Mouse (Mus musculus): ENCODE data around the gene Ccl22. TPM values are rescaled to one million over a fixed set of nuclear protein-coding genes. Genes with fewer than 3 reads are reported as not detected.

Gene Ccl22
- polyA plus RNA-seq (2014; fragmentation: Nextera tagmentation; extraction: Ambion mirVana), result not detected in 2 replicates

- no peak within 1 kb of the TSS for H3K4me2 ChIP-seq (replicated peaks)
- no peak within 1 kb of the TSS for H3K27ac ChIP-seq
- DNase-seq (ENCODE audit: low spot score) (no peak), ATAC-seq (ENCODE audit: low FRiP score) (no peak)
- no peak within 1 kb of the TSS for H3K9ac ChIP-seq
- no peaks in the 10 kb centered on the region for H3K36me3 ChIP-seq (replicated peaks; ENCODE audit: control insufficient read depth, insufficient read depth)
- WGBS, result 89% methylated on average over 7 of the region's 7 CpGs
- no peaks in the 10 kb centered on the region for H3K4me1 ChIP-seq (replicated peaks; ENCODE audit: control insufficient read depth, insufficient read depth, low read length)
- H3K4me3 ChIP-seq (replicated peaks; ENCODE audit: low read length), result no peak within 1 kb of the TSS
- no peaks in the 10 kb centered on the region; the same call in 1 of the 2 replicates for H3K27me3 ChIP-seq (ENCODE audit: control insufficient read depth, insufficient read depth, low read length)
- H3K9me3 ChIP-seq (ENCODE audit: control insufficient read depth, low read length), result no peaks in the 10 kb centered on the region
These were observed at the start of gene Ccl22 for GRCm38 (mm10) chr8:94745476-94746184. Gene Ccl22, plus strand, starts transcription at chr8:94745590.

GRCm38 (mm10) chr8:94695994-94696384 lies 49.4 kb upstream of the Ccl22 start, which contains the start of gene Pllp:
Gene Pllp, minus strand, starts transcription at chr8:94696278.
- H3K27me3 ChIP-seq (ENCODE audit: control insufficient read depth, insufficient read depth, low read length), result peaks cover 57% of the 10 kb centered on the region

GRCm38 (mm10) chr8:94696566-94696965 lies 48.8 kb upstream of the Ccl22 start:
- no peaks in the 10 kb centered on the region for H3K36me3 ChIP-seq (replicated peaks; ENCODE audit: control insufficient read depth, insufficient read depth)
- peaks cover 9% of the 10 kb centered on the region for H3K4me1 ChIP-seq (replicated peaks; ENCODE audit: control insufficient read depth, insufficient read depth, low read length)
- peak overlapping the region; percentile 39 for H3K4me3 ChIP-seq (replicated peaks; ENCODE audit: low read length)
- no peak overlapping the region for H3K9ac ChIP-seq
- H3K27me3 ChIP-seq (ENCODE audit: control insufficient read depth, insufficient read depth, low read length), result peaks cover 57% of the 10 kb centered on the region
- ATAC-seq (ENCODE audit: low FRiP score) (no peak), DNase-seq (ENCODE audit: low spot score) (no peak)
- WGBS, result 47% methylated on average over 3 of the region's 3 CpGs
- peak overlapping the region; percentile 66 for H3K4me2 ChIP-seq (replicated peaks)
- H3K9me3 ChIP-seq (ENCODE audit: control insufficient read depth, low read length), result no peaks in the 10 kb centered on the region
- no peak overlapping the region for H3K27ac ChIP-seq

More at GRCm38 (mm10) chr8:94695994-94696384, 49.4 kb upstream of the Ccl22 start, which contains the start of gene Pllp:
- no peak within 1 kb of the TSS for H3K27ac ChIP-seq
- H3K9me3 ChIP-seq (ENCODE audit: control insufficient read depth, low read length), result no peaks in the 10 kb centered on the region
- peak within 1 kb of the TSS; percentile 39 for H3K4me3 ChIP-seq (replicated peaks; ENCODE audit: low read length)
- no peaks in the 10 kb centered on the region for H3K36me3 ChIP-seq (replicated peaks; ENCODE audit: control insufficient read depth, insufficient read depth)
- peak within 1 kb of the TSS; percentile 42; the same call in 1 of the 2 replicates for H3K9ac ChIP-seq
- under 1% methylated on average over 41 of the region's 41 CpGs for WGBS
- DNase-seq (ENCODE audit: low spot score) (peak; percentile 37), ATAC-seq (ENCODE audit: low FRiP score) (peak; percentile 49; the same call in 1 of the 2 replicates)
- peak within 1 kb of the TSS; percentile 66 for H3K4me2 ChIP-seq (replicated peaks)
- H3K4me1 ChIP-seq (replicated peaks; ENCODE audit: control insufficient read depth, insufficient read depth, low read length), result peaks cover 9% of the 10 kb centered on the region

- no peak for DNase-seq (ENCODE audit: low spot score)
- Histone ChIP-seq H3K4me3 (replicated peaks; ENCODE audit: low read length) (no peak overlapping the region), H3K9ac (no peak overlapping the region), H3K27me3 (ENCODE audit: control insufficient read depth, insufficient read depth, low read length) (peaks cover 50% of the 10 kb centered on the region), H3K4me1 (replicated peaks; ENCODE audit: control insufficient read depth, insufficient read depth, low read length) (peaks cover 9% of the 10 kb centered on the region), H3K9me3 (ENCODE audit: control insufficient read depth, low read length) (no peaks in the 10 kb centered on the region), H3K36me3 (replicated peaks; ENCODE audit: control insufficient read depth, insufficient read depth) (no peaks in the 10 kb centered on the region), H3K4me2 (replicated peaks) (no peak overlapping the region), H3K27ac (no peak overlapping the region)
- ATAC-seq (ENCODE audit: low FRiP score), result no peak
- WGBS, result 84% methylated on average over 6 of the region's 6 CpGs
These were observed 47.4 kb upstream of the Ccl22 start for GRCm38 (mm10) chr8:94697956-94698355.

- ATAC-seq (ENCODE audit: low FRiP score) (no peak), DNase-seq (ENCODE audit: low spot score) (no peak)
- no peak overlapping the region for H3K9ac ChIP-seq
- H3K9me3 ChIP-seq (ENCODE audit: control insufficient read depth, low read length), result no peaks in the 10 kb centered on the region
- WGBS, result 66% methylated on average over 16 of the region's 16 CpGs
- peaks cover 9% of the 10 kb centered on the region for H3K4me1 ChIP-seq (replicated peaks; ENCODE audit: control insufficient read depth, insufficient read depth, low read length)
- peaks cover 36% of the 10 kb centered on the region for H3K27me3 ChIP-seq (ENCODE audit: control insufficient read depth, insufficient read depth, low read length)
- no peak overlapping the region for H3K4me3 ChIP-seq (replicated peaks; ENCODE audit: low read length)
- H3K36me3 ChIP-seq (replicated peaks; ENCODE audit: control insufficient read depth, insufficient read depth), result no peaks in the 10 kb centered on the region
- no peak overlapping the region for H3K4me2 ChIP-seq (replicated peaks)
- no peak overlapping the region for H3K27ac ChIP-seq
These were observed 46.0 kb upstream of the Ccl22 start for GRCm38 (mm10) chr8:94699366-94699765.

- Histone ChIP-seq H3K27me3 (ENCODE audit: control insufficient read depth, insufficient read depth, low read length) (peaks cover 25% of the 10 kb centered on the region), H3K9me3 (ENCODE audit: control insufficient read depth, low read length) (no peaks in the 10 kb centered on the region), H3K4me2 (replicated peaks) (no peak overlapping the region), H3K4me1 (replicated peaks; ENCODE audit: control insufficient read depth, insufficient read depth, low read length) (peaks cover 8% of the 10 kb centered on the region), H3K36me3 (replicated peaks; ENCODE audit: control insufficient read depth, insufficient read depth) (no peaks in the 10 kb centered on the region), H3K27ac (no peak overlapping the region), H3K9ac (no peak overlapping the region), H3K4me3 (replicated peaks; ENCODE audit: low read length) (no peak overlapping the region)
- ATAC-seq (ENCODE audit: low FRiP score) (no peak), DNase-seq (ENCODE audit: low spot score) (no peak)
- 88% methylated on average over 4 of the region's 4 CpGs for WGBS
These were observed 44.9 kb upstream of the Ccl22 start for GRCm38 (mm10) chr8:94700421-94700935.

- no peak overlapping the region for H3K27ac ChIP-seq
- ATAC-seq (ENCODE audit: low FRiP score) (no peak), DNase-seq (ENCODE audit: low spot score) (no peak)
- 67% methylated on average over 3 of the region's 3 CpGs for WGBS
- H3K4me1 ChIP-seq (replicated peaks; ENCODE audit: control insufficient read depth, insufficient read depth, low read length), result no peaks in the 10 kb centered on the region
- H3K9ac ChIP-seq, result no peak overlapping the region
- peaks cover 8% of the 10 kb centered on the region for H3K27me3 ChIP-seq (ENCODE audit: control insufficient read depth, insufficient read depth, low read length)
- peak overlapping the region; percentile 50; the same call in 1 of the 2 replicates for H3K4me3 ChIP-seq (replicated peaks; ENCODE audit: low read length)
- no peaks in the 10 kb centered on the region for H3K9me3 ChIP-seq (ENCODE audit: control insufficient read depth, low read length)
- no peaks in the 10 kb centered on the region for H3K36me3 ChIP-seq (replicated peaks; ENCODE audit: control insufficient read depth, insufficient read depth)
- peak overlapping the region; percentile 52 for H3K4me2 ChIP-seq (replicated peaks)
These were observed 43.2 kb upstream of the Ccl22 start for GRCm38 (mm10) chr8:94702156-94702555.

- peak overlapping the region; percentile 80 for H3K27ac ChIP-seq
- peak overlapping the region; percentile 50 for H3K4me3 ChIP-seq (replicated peaks; ENCODE audit: low read length)
- no peaks in the 10 kb centered on the region for H3K36me3 ChIP-seq (replicated peaks; ENCODE audit: control insufficient read depth, insufficient read depth)
- no peaks in the 10 kb centered on the region for H3K4me1 ChIP-seq (replicated peaks; ENCODE audit: control insufficient read depth, insufficient read depth, low read length)
- peak; percentile 87 for DNase-seq (ENCODE audit: low spot score)
- peak overlapping the region; percentile 61 for H3K9ac ChIP-seq
- under 1% methylated on average over 35 of the region's 35 CpGs for WGBS
- H3K9me3 ChIP-seq (ENCODE audit: control insufficient read depth, low read length), result no peaks in the 10 kb centered on the region
- peak; percentile 85 for ATAC-seq (ENCODE audit: low FRiP score)
- peak overlapping the region; percentile 52 for H3K4me2 ChIP-seq (replicated peaks)
- peaks cover under 1% of the 10 kb centered on the region; the same call in 1 of the 2 replicates for H3K27me3 ChIP-seq (ENCODE audit: control insufficient read depth, insufficient read depth, low read length)
These were observed 42.3 kb upstream of the Ccl22 start for GRCm38 (mm10) chr8:94702844-94703813.

All from hindbrain, embryonic 14.5 days (tissue).